31 mouse cellular contexts compared by ENCODE assay signal in the genomic region with DNA sequence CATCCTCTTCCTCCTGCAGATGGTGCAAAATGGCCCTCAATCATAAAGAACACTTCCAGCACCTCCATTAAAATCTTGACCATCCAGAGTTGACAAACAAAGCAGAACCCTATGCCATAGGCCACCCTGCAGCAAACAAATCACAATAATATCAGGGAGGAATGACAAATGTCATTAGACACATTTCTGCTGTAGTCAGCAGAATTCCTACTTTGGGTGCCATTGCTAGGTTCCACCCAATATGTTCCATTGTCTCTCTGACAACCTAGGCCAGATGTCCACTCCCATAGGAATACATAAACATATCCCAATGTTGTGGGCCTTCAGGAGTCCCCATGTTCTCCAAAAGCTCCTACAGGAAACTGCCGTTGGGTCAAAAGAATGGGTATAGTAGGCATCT. TPM values are rescaled to one million over a fixed set of nuclear protein-coding genes. Genes with fewer than 3 reads are reported as not detected.
"Had no signal": no experiment of that assay in that cellular context is flagged by ENCODE, and none has a peak within 500 bp of the region (broad histone marks: within the 10 kb centered on the region; RNA-seq: fewer than 3 reads in every experiment).

No protein-coding gene starts in this region.

- H3K4me1 ChIP-seq: limb, embryonic 13.5 days; limb, embryonic 15.5 days; liver, embryonic 12.5 days; liver, embryonic 13.5 days; liver, embryonic 15.5 days; midbrain, embryonic 12.5 days; midbrain, embryonic 13.5 days; midbrain, embryonic 15.5 days had no signal

- DNase-seq: left cerebral cortex, postnatal 4 days; liver; liver, embryonic 13.5 days; lung, adult 18-20 months; lung, adult 2 months; lung, embryonic 14.5 days; lung, postnatal 10 days; lung, postnatal 14 days; lung, postnatal 36 days; lung, postnatal 4 days had no signal

- H3K9ac ChIP-seq: limb, embryonic 12.5 days; limb, embryonic 13.5 days; limb, embryonic 15.5 days; liver, embryonic 12.5 days; liver, embryonic 13.5 days; liver, embryonic 14.5 days; liver, embryonic 15.5 days; lung, embryonic 14.5 days; lung, embryonic 15.5 days; midbrain, embryonic 12.5 days; midbrain, embryonic 13.5 days; midbrain, embryonic 15.5 days; neural tube, embryonic 12.5 days had no signal

- H3K9me3 ChIP-seq: limb, embryonic 10.5 days; limb, embryonic 12.5 days; limb, embryonic 13.5 days; limb, embryonic 15.5 days; liver, embryonic 12.5 days; liver, embryonic 13.5 days; liver, embryonic 15.5 days; lung, embryonic 15.5 days; midbrain, embryonic 10.5 days; midbrain, embryonic 12.5 days; midbrain, embryonic 13.5 days; midbrain, embryonic 15.5 days; neural tube, embryonic 12.5 days had no signal

- H3K27me3 ChIP-seq: limb, embryonic 12.5 days; limb, embryonic 13.5 days; limb, embryonic 15.5 days; liver, embryonic 12.5 days; liver, embryonic 13.5 days; liver, embryonic 15.5 days; lung, embryonic 15.5 days; midbrain, embryonic 12.5 days; midbrain, embryonic 13.5 days; midbrain, embryonic 15.5 days; neural tube, embryonic 12.5 days had no signal

- H3K36me3 ChIP-seq: limb, embryonic 10.5 days; limb, embryonic 12.5 days; limb, embryonic 13.5 days; limb, embryonic 15.5 days; liver, embryonic 12.5 days; liver, embryonic 13.5 days; liver, embryonic 15.5 days; lung, embryonic 15.5 days; midbrain, embryonic 10.5 days; midbrain, embryonic 12.5 days; midbrain, embryonic 13.5 days; midbrain, embryonic 15.5 days; neural tube, embryonic 12.5 days had no signal

- ATAC-seq: liver, embryonic 12.5 days; lung, postnatal 0 days; midbrain, embryonic 13.5 days; midbrain, embryonic 15.5 days; midbrain, embryonic 16.5 days had no signal

- H3K27ac ChIP-seq: limb, embryonic 10.5 days; limb, embryonic 12.5 days; limb, embryonic 13.5 days; limb, embryonic 15.5 days; liver, embryonic 12.5 days; liver, embryonic 13.5 days; liver, embryonic 14.5 days; liver, embryonic 15.5 days; lung, embryonic 15.5 days; macrophage; midbrain, embryonic 10.5 days; midbrain, embryonic 12.5 days; midbrain, embryonic 13.5 days; midbrain, embryonic 15.5 days; neural tube, embryonic 12.5 days had no signal

- H3K4me2 ChIP-seq: limb, embryonic 12.5 days; limb, embryonic 13.5 days; limb, embryonic 15.5 days; liver, embryonic 11.5 days; liver, embryonic 12.5 days; liver, embryonic 13.5 days; liver, embryonic 15.5 days; lung, embryonic 14.5 days; lung, embryonic 15.5 days; midbrain, embryonic 11.5 days; midbrain, embryonic 12.5 days; midbrain, embryonic 13.5 days; midbrain, embryonic 15.5 days; neural tube, embryonic 12.5 days had no signal

- H3K4me3 ChIP-seq: limb, embryonic 10.5 days; limb, embryonic 12.5 days; limb, embryonic 13.5 days; limb, embryonic 15.5 days; liver, embryonic 12.5 days; liver, embryonic 13.5 days; liver, embryonic 15.5 days; lung, embryonic 15.5 days; megakaryocyte, embryonic 14.5 days; midbrain, embryonic 10.5 days; midbrain, embryonic 12.5 days; midbrain, embryonic 13.5 days; midbrain, embryonic 15.5 days; myocyte; neural tube, embryonic 12.5 days had no signal

RNA-seq across cellular contexts. Expression of a gene that starts 41.1 kb away (rescaled TPM):
- total RNA-seq: monocyte, adult 5-6 weeks had no signal
